Mouse (Mus musculus) liver, embryonic 14.5 days (tissue): ENCODE results near the gene Pitpna. TPM values are rescaled to one million over a fixed set of nuclear protein-coding genes. Genes with fewer than 3 reads are reported as not detected.

Experiments
- ATAC-seq: fragments of 200-750 bp; cut with Nextera tagmentation; 2 replicates; pipeline ENCODE4 v1.8.0; 2017; ENCODE audit warnings: moderate number of reproducible peaks, mild to moderate bottlenecking, moderate library complexity; ENCODE audit not compliant: insufficient read depth
- DNase-seq, 3 experiments: peaks; one replicate each; pipeline ENCODE4 v3.0.0-alpha.2; 2012 to 2013; ENCODE audit warnings: low read depth in 3 of 3, low spot score in 3 of 3
- H3K27ac ChIP-seq: fragments of 300-500 bp; sonication (generic); 2 replicates; pipeline ENCODE4 v1.5.1; 2014; ENCODE audit warnings: moderate library complexity, mild to moderate bottlenecking, control low read depth, inconsistent platforms
- H3K27me3 ChIP-seq: fragments of 300-500 bp; sonication (generic); 2 replicates; pipeline ENCODE4 v1.6.1; 2014; ENCODE audit warnings: mild to moderate bottlenecking, low read length, moderate library complexity; ENCODE audit not compliant: control insufficient read depth, insufficient read depth
- H3K36me3 ChIP-seq: fragments of 300-500 bp; sonication (generic); replicated peaks from 2 replicates; pipeline ENCODE4 v1.6.1; 2014; ENCODE audit warnings: low read depth; ENCODE audit not compliant: control insufficient read depth, insufficient read depth
- H3K4me1 ChIP-seq, 2 experiments: fragments of 200-500 bp in 1 of 2; fragments of 300-500 bp in 1 of 2; sonication (generic) in 1 of 2; replicated peaks; 2 replicates each; pipeline ENCODE4 v1.6.1; 2012 to 2014; ENCODE audit warnings: antibody characterized with exemption in 1 of 2, inconsistent platforms in 1 of 2, low read length in 1 of 2; ENCODE audit not compliant: control insufficient read depth in 2 of 2, insufficient read depth in 2 of 2
- H3K4me2 ChIP-seq: fragments of 300-500 bp; sonication (generic); 2 replicates; pipeline ENCODE4 v1.6.1; 2014; ENCODE audit warnings: low read depth, mild to moderate bottlenecking, control low read depth, moderate library complexity
- H3K4me3 ChIP-seq, 2 experiments: fragments of 200-500 bp in 1 of 2; fragments of 300-500 bp in 1 of 2; sonication (generic) in 1 of 2; 2 replicates each; pipeline ENCODE4 v1.5.1; 2012 to 2014; ENCODE audit warnings: low read depth in 2 of 2, low read length in 2 of 2, mild to moderate bottlenecking in 2 of 2, control low read depth in 1 of 2, inconsistent platforms in 1 of 2, moderate library complexity in 1 of 2; ENCODE audit not compliant: insufficient read depth in 1 of 2
- H3K9ac ChIP-seq: fragments of 300-500 bp; sonication (generic); replicated peaks from 2 replicates; pipeline ENCODE4 v1.6.1; 2014; ENCODE audit warnings: mild to moderate bottlenecking, control low read depth, moderate library complexity
- H3K9me3 ChIP-seq: fragments of 300-500 bp; sonication (generic); 2 replicates; pipeline ENCODE4 v1.6.1; 2016; ENCODE audit warnings: low read length, mixed read lengths; ENCODE audit not compliant: control insufficient read depth
- CTCF ChIP-seq: IDR thresholded peaks from 2 replicates; pipeline ENCODE4 v1.5.1; 2016; ENCODE audit warnings: antibody characterized with exemption, low read depth, control low read depth
- EP300 ChIP-seq: IDR thresholded peaks from 2 replicates; pipeline ENCODE4 v1.6.1; 2016; ENCODE audit warnings: antibody characterized with exemption, low read depth
- WGBS: fragments of 180-500 bp; shearing (Covaris S2); extraction: QIAGEN DNeasy Blood & Tissue Kit; methylation state at CpG from one replicate; pipeline ENCODE4 v1.1.7; 2014; ENCODE audit not compliant: insufficient replicate concordance; 5-methylcytosine and 5-hydroxymethylcytosine counted together
- microRNA-seq: library from miRNA; unstranded; fragments of <30 nt; microRNA quantifications from one replicate; pipeline ENCODE4, GENCODE M21; 2016
- polyA plus RNA-seq, 2 experiments: library from polyadenylated mRNA; depleted of rRNA in 1 of 2; stranded (reverse) in 1 of 2; unstranded in 1 of 2; fragments of >200 nt; fragmentation: Nextera tagmentation in 1 of 2; extraction: Ambion mirVana in 1 of 2; gene quantifications; 2 replicates each; pipeline versions ENCODE4 v1.2.1 to v1.2.3; 2012 to 2014

Gene Pitpna
- polyA plus RNA-seq, 2 experiments, result 25.5 to 32.3 TPM

DNA sequence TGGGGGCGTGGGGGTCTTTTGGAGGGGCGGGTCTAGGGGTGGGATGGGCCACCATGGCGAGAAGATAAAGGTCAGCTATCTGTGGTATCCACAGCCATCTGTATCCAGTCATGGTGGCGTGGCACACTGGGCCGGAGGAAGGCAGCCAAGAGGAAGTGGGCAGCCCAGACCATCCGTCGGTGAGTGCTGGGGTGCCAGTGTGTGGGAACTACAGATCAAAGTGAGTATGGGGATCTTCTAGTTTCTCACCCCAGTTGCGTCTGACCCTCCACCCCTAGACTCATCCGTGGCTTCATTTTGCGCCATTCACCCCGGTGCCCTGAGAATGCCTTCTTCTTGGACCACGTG, 81.9 kb downstream of the Pitpna start:
- no peak for DNase-seq
- ATAC-seq, result no peak
- H3K27ac ChIP-seq, result no peak overlapping the region
- no peaks in the 10 kb centered on the region for H3K27me3 ChIP-seq
- no peaks in the 10 kb centered on the region for H3K9me3 ChIP-seq
- WGBS, result 64% methylated on average over 12 of the region's 12 CpGs
- H3K4me1 ChIP-seq, result no peaks in the 10 kb centered on the region
- no peak overlapping the region for H3K4me2 ChIP-seq
- H3K4me3 ChIP-seq, result no peak overlapping the region
- no peak for TF ChIP-seq CTCF
- no peak for TF ChIP-seq EP300
- peaks cover 33% of the 10 kb centered on the region for H3K36me3 ChIP-seq
- no peak overlapping the region for H3K9ac ChIP-seq

DNA sequence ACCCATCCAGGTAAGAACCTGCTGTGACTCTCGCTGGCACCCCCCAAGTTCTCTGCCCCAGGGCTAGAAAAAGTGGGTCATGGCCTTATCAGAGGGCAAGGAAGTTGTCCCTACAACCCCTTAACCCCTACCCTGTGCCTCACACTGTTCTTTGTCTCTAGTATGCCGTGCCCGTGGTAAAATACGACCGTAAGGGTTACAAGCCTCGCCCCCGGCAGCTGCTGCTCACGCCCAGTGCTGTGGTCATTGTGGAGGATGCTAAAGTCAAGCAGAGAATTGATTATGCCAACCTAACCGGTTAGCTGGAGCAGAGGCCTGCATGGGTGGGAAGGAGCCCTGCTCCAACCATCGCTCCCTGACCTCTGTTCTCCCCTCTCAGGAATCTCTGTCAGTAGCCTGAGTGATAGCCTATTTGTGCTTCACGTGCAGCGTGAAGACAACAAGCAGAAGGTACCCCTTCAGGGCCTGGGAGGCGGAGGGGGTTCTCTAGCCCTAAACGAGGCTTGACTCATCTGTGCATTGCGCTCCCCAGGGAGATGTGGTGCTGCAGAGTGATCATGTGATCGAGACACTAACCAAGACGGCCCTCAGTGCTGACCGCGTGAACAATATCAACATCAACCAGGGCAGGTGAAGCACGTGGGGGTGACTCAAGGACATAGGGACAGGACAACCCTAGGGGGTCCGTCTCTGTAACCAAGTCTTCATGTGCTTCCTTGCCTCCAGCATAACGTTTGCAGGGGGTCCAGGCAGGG, 83.7 kb downstream of the Pitpna start:
- no peaks in the 10 kb centered on the region for H3K27me3 ChIP-seq
- no peaks in the 10 kb centered on the region for H3K9me3 ChIP-seq
- H3K4me3 ChIP-seq, result no peak overlapping the region
- WGBS, result 79% methylated on average over 22 of the region's 22 CpGs
- no peak overlapping the region for H3K27ac ChIP-seq
- ATAC-seq, result no peak
- peaks cover 21% of the 10 kb centered on the region for H3K36me3 ChIP-seq
- H3K4me1 ChIP-seq, result no peaks in the 10 kb centered on the region
- no peak overlapping the region for H3K4me2 ChIP-seq
- TF ChIP-seq EP300 (no peak), CTCF (no peak)
- H3K9ac ChIP-seq, result no peak overlapping the region
- DNase-seq, result no peak

DNA sequence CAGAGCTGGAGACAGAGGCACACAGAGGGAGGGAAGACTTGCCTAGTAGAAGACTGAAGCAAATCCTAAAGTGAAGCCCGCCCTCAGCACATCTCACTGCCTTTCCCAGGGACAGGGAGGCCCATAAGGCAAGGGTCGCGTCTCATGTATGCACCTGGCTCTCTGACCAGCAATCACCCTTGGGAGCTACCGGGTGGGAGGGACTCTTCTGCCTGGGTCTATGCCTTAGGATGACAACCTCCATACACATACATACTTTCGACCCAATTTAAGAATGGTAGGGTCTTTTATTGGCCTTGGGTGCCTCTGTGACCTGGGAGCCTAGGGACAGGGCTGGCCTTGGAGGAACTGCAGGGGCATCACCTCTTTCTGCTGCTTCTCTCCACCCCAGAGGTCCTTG, 85.5 kb downstream of the Pitpna start:
- 77% methylated on average over 5 of the region's 5 CpGs for WGBS
- Histone ChIP-seq H3K9me3 (no peaks in the 10 kb centered on the region), H3K9ac (no peak overlapping the region), H3K27ac (no peak overlapping the region), H3K27me3 (no peaks in the 10 kb centered on the region), H3K4me2 (no peak overlapping the region), H3K36me3 (peaks cover 19% of the 10 kb centered on the region), H3K4me1 (peaks cover 8 to 11% of the 10 kb centered on the region in 2 experiments), H3K4me3 (no peak overlapping the region)
- DNase-seq (no peak), ATAC-seq (no peak)
- TF ChIP-seq CTCF (no peak), EP300 (no peak)

DNA sequence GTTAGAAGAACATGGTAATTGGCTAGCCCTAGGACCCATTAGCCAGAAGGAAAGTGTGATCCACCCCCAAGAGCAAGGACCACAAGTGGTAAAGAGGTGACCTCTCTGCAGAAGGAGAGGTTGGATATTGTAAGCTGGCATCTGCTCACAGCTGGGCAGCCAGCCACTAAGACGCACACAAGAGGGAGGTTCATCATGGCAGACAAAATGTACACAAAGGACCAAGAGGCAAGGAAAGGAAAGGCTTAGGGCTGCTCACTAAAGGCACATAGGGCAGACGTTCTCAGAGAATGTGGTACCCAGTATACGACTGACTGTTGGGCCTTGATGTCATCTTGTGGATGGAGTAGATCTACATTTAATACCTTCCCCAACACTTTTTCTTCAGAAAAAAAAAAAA, 87.0 kb downstream of the Pitpna start:
- peaks cover 10 to 12% of the 10 kb centered on the region in 2 experiments for H3K4me1 ChIP-seq
- no peak for DNase-seq
- peaks cover 10% of the 10 kb centered on the region for H3K36me3 ChIP-seq
- no peak for ATAC-seq
- H3K9ac ChIP-seq, result no peak overlapping the region
- no peak overlapping the region for H3K4me2 ChIP-seq
- no peak overlapping the region for H3K4me3 ChIP-seq
- no peaks in the 10 kb centered on the region for H3K27me3 ChIP-seq
- no peaks in the 10 kb centered on the region for H3K9me3 ChIP-seq
- TF ChIP-seq EP300 (no peak), CTCF (no peak)
- 82% methylated on average over 3 of the region's 3 CpGs for WGBS
- no peak overlapping the region for H3K27ac ChIP-seq

DNA sequence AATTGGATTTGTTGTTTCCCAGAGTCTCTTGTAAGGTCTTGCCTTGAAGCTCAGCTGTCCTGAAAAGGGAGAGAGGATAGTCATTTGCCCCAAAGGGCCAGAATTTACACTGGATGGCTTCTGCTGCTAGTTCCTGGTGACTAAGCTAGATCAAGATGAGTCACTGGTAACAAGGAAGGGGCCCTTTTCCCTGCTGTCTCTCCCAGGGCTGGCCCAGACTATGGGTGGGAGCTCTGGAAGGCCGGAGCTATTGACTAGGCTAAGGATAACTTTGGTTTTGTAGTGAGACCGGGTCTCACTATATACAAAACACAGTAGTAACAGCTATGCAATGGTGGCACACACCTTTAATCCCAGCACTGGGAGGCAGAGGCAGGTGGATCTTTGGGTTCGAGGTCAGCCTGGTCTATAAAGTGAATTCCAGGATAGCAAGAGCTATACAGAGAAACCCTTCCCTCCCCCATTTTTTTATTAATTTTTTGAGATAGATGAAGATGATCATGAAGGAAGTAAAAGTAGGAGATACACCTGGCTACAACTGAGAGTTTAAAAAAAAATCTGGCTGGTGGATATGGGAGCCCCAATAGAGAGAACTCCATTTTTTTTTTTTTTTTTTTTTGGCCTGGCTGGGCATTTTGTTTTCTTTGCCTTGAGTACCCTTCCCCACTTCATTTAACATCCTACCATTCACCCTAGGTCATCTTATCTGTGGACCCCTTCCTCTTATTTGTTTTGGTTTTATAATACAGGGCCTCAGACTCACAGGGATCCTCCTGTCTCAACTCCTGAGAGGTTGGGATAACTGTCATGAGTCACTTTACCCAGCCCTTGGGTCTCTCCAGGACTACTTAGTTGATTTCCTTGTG, 90.2 kb downstream of the Pitpna start:
- Histone ChIP-seq H3K9ac (peak overlapping the region; percentile 73), H3K36me3 (peaks cover 13% of the 10 kb centered on the region), H3K4me1 (peaks cover 16 to 20% of the 10 kb centered on the region in 2 experiments), H3K4me3 (peak overlapping the region; percentile 85 to 98), H3K4me2 (peak overlapping the region; percentile 74), H3K27ac (peak overlapping the region; percentile 81), H3K9me3 (no peaks in the 10 kb centered on the region), H3K27me3 (no peaks in the 10 kb centered on the region)
- no peak for ATAC-seq
- 84% methylated on average over 3 of the region's 3 CpGs for WGBS
- no peak for DNase-seq
- TF ChIP-seq EP300, result no peak

Small RNA genes within 50 kb of the gene (microRNA-seq; reads per million reads assigned to microRNA genes)
- not detected for gene Mir3971

Other genes starting within 250 kb of the Pitpna start
- 29.6 and 55.3 TPM in 2 replicates for gene Rpa1, start 239.8 kb upstream of the Pitpna start, polyA plus RNA-seq (2012; rRNA removed)
- 93.2 and 102 TPM in 2 replicates for gene Rpa1, start 239.8 kb upstream of the Pitpna start, polyA plus RNA-seq (2014; fragmentation: Nextera tagmentation; extraction: Ambion mirVana)
- gene Smyd4, start 239.7 kb upstream of the Pitpna start, polyA plus RNA-seq (2012; rRNA removed), result 1.8 and 2.2 TPM in 2 replicates
- gene Smyd4, start 239.7 kb upstream of the Pitpna start, polyA plus RNA-seq (2014; fragmentation: Nextera tagmentation; extraction: Ambion mirVana), result 2.7 and 3.1 TPM in 2 replicates
- gene Serpinf1, start 165.4 kb upstream of the Pitpna start, polyA plus RNA-seq (2012; rRNA removed), result 104 and 128 TPM in 2 replicates
- 145 and 166 TPM in 2 replicates for gene Serpinf1, start 165.4 kb upstream of the Pitpna start, polyA plus RNA-seq (2014; fragmentation: Nextera tagmentation; extraction: Ambion mirVana)
- gene Serpinf2, start 148.5 kb upstream of the Pitpna start, polyA plus RNA-seq (2012; rRNA removed), result 474 and 506 TPM in 2 replicates
- gene Serpinf2, start 148.5 kb upstream of the Pitpna start, polyA plus RNA-seq (2014; fragmentation: Nextera tagmentation; extraction: Ambion mirVana), result 304 and 336 TPM in 2 replicates
- 15.3 and 16.4 TPM in 2 replicates for gene Wdr81, start 133.4 kb upstream of the Pitpna start, polyA plus RNA-seq (2012; rRNA removed)
- gene Wdr81, start 133.4 kb upstream of the Pitpna start, polyA plus RNA-seq (2014; fragmentation: Nextera tagmentation; extraction: Ambion mirVana), result 14.6 and 15.8 TPM in 2 replicates
- 7.3 and 8.2 TPM in 2 replicates for gene Tlcd2, start 126.4 kb upstream of the Pitpna start, polyA plus RNA-seq (2012; rRNA removed)
- gene Tlcd2, start 126.4 kb upstream of the Pitpna start, polyA plus RNA-seq (2014; fragmentation: Nextera tagmentation; extraction: Ambion mirVana), result 11.9 and 13.0 TPM in 2 replicates
- 34.2 and 38.1 TPM in 2 replicates for gene Prpf8, start 101.3 kb upstream of the Pitpna start, polyA plus RNA-seq (2012; rRNA removed)
- 34.2 and 42.2 TPM in 2 replicates for gene Prpf8, start 101.3 kb upstream of the Pitpna start, polyA plus RNA-seq (2014; fragmentation: Nextera tagmentation; extraction: Ambion mirVana)
- gene Rilp, start 78.0 kb upstream of the Pitpna start, polyA plus RNA-seq (2012; rRNA removed), result 1.6 and 1.7 TPM in 2 replicates
- 2.0 and 2.4 TPM in 2 replicates for gene Rilp, start 78.0 kb upstream of the Pitpna start, polyA plus RNA-seq (2014; fragmentation: Nextera tagmentation; extraction: Ambion mirVana)
- 2.4 and 2.6 TPM in 2 replicates for gene Scarf1, start 74.6 kb upstream of the Pitpna start, polyA plus RNA-seq (2012; rRNA removed)
- gene Scarf1, start 74.6 kb upstream of the Pitpna start, polyA plus RNA-seq (2014; fragmentation: Nextera tagmentation; extraction: Ambion mirVana), result 1.1 and 2.0 TPM in 2 replicates
- 2.7 and 3.0 TPM in 2 replicates for gene Slc43a2, start 56.4 kb upstream of the Pitpna start, polyA plus RNA-seq (2012; rRNA removed)
- gene Slc43a2, start 56.4 kb upstream of the Pitpna start, polyA plus RNA-seq (2014; fragmentation: Nextera tagmentation; extraction: Ambion mirVana), result 2.4 and 2.8 TPM in 2 replicates
- 10.8 and 13.0 TPM in 2 replicates for gene Inpp5k, start 42.9 kb downstream of the Pitpna start, polyA plus RNA-seq (2012; rRNA removed)
- 16.3 and 17.0 TPM in 2 replicates for gene Inpp5k, start 42.9 kb downstream of the Pitpna start, polyA plus RNA-seq (2014; fragmentation: Nextera tagmentation; extraction: Ambion mirVana)
- 12.8 and 14.4 TPM in 2 replicates for gene Myo1c, start 62.4 kb downstream of the Pitpna start, polyA plus RNA-seq (2012; rRNA removed)
- 12.6 and 16.3 TPM in 2 replicates for gene Myo1c, start 62.4 kb downstream of the Pitpna start, polyA plus RNA-seq (2014; fragmentation: Nextera tagmentation; extraction: Ambion mirVana)
- 15.0 and 20.1 TPM in 2 replicates for gene Crk, start 91.2 kb downstream of the Pitpna start, polyA plus RNA-seq (2012; rRNA removed)
- 24.5 and 27.7 TPM in 2 replicates for gene Crk, start 91.2 kb downstream of the Pitpna start, polyA plus RNA-seq (2014; fragmentation: Nextera tagmentation; extraction: Ambion mirVana)
- 127 and 175 TPM in 2 replicates for gene Ywhae, start 144.8 kb downstream of the Pitpna start, polyA plus RNA-seq (2012; rRNA removed)
- gene Ywhae, start 144.8 kb downstream of the Pitpna start, polyA plus RNA-seq (2014; fragmentation: Nextera tagmentation; extraction: Ambion mirVana), result 231 and 245 TPM in 2 replicates
- gene Doc2b, start 208.0 kb downstream of the Pitpna start, polyA plus RNA-seq (2012; rRNA removed), result 0.01 and 0.02 TPM in 2 replicates
- not detected in 2 replicates for gene Doc2b, start 208.0 kb downstream of the Pitpna start, polyA plus RNA-seq (2014; fragmentation: Nextera tagmentation; extraction: Ambion mirVana)